Mouse (Mus musculus) MEL (cell line): ENCODE measurements around the gene Pfkfb4. TPM values are rescaled to one million over a fixed set of nuclear protein-coding genes. Genes with fewer than 3 reads are reported as not detected.
A peak's percentile ranks its signal among the peaks of the same experiment; 100 is the strongest.

Experiments
- DNase-seq: peaks from one replicate; pipeline ENCODE4 v3.0.0; 2011; ENCODE audit warnings: low read depth, low spot score
- H3K27ac ChIP-seq: 2 replicates; pipeline ENCODE4 v1.5.1; 2012; ENCODE audit warnings: low read depth, mild to moderate bottlenecking, control low read depth, low read length, moderate library complexity; ENCODE audit not compliant: control insufficient read depth
- H3K27me3 ChIP-seq, 2 experiments: fragments of 150-350 bp in 1 of 2; sonication (generic) in 1 of 2; 2 replicates each; pipeline ENCODE4 v1.6.1; 2012; ENCODE audit warnings: low read length in 2 of 2, mild to moderate bottlenecking in 2 of 2, improper control_type of control experiment in 1 of 2, moderate library complexity in 1 of 2; ENCODE audit not compliant: insufficient read depth in 2 of 2, control insufficient read depth in 1 of 2
- H3K36me3 ChIP-seq, 2 experiments: 2 replicates each; pipeline ENCODE4 v1.6.1; 2012 to 2014; ENCODE audit warnings: low read length in 2 of 2, improper control_type of control experiment in 1 of 2, inconsistent platforms in 1 of 2, mild to moderate bottlenecking in 1 of 2; ENCODE audit not compliant: insufficient read depth in 2 of 2, control insufficient read depth in 1 of 2
- H3K4me1 ChIP-seq, 2 experiments: fragments of 150-350 bp in 1 of 2; sonication (generic) in 1 of 2; 2 replicates each; pipeline ENCODE4 v1.6.1; 2012; ENCODE audit warnings: low read length in 2 of 2, improper control_type of control experiment in 1 of 2, mild to moderate bottlenecking in 1 of 2; ENCODE audit not compliant: insufficient read depth in 2 of 2, control insufficient read depth in 1 of 2
- H3K4me3 ChIP-seq, 2 experiments: fragments of 150-350 bp in 1 of 2; sonication (generic) in 1 of 2; 2 replicates each; pipeline ENCODE4 v1.5.1; 2012; ENCODE audit warnings: low read depth in 2 of 2, low read length in 2 of 2, mild to moderate bottlenecking in 2 of 2, moderate library complexity in 2 of 2, control low read depth in 1 of 2, improper control_type of control experiment in 1 of 2; ENCODE audit not compliant: control insufficient read depth in 1 of 2, insufficient read depth in 1 of 2
- H3K79me2 ChIP-seq: 2 replicates; pipeline ENCODE4 v1.6.1; 2012; ENCODE audit warnings: mild to moderate bottlenecking, low read length, moderate library complexity; ENCODE audit not compliant: control insufficient read depth, poor library complexity, insufficient read depth
- H3K9ac ChIP-seq: 2 replicates; pipeline ENCODE4 v1.6.1; 2012; ENCODE audit warnings: low read depth, mild to moderate bottlenecking, control low read depth, low read length, moderate library complexity; ENCODE audit not compliant: control insufficient read depth, poor library complexity, severe bottlenecking
- H3K9me3 ChIP-seq: fragments of 150-350 bp; sonication (generic); replicated peaks from 2 replicates; pipeline ENCODE4 v1.6.1; 2012; ENCODE audit warnings: mild to moderate bottlenecking, low read length, improper control_type of control experiment, moderate library complexity; ENCODE audit not compliant: insufficient read depth
- BHLHE40 ChIP-seq: IDR thresholded peaks from 2 replicates; pipeline ENCODE4 v1.6.1; 2012; ENCODE audit warnings: low read depth, mild to moderate bottlenecking, inconsistent platforms, low read length, improper control_type of control experiment, borderline replicate concordance
- CHD1 ChIP-seq: IDR thresholded peaks from 2 replicates; pipeline ENCODE4 v1.6.1; 2012; ENCODE audit warnings: low read depth, mild to moderate bottlenecking, inconsistent platforms, low read length, improper control_type of control experiment
- CHD2 ChIP-seq: IDR thresholded peaks from 2 replicates; pipeline ENCODE4 v1.6.1; 2011; ENCODE audit warnings: low read length, improper control_type of control experiment
- CTCF ChIP-seq, 3 experiments: IDR thresholded peaks in 2 of 3; conservative IDR thresholded peaks in 1 of 3; 2 replicates each; pipeline ENCODE4 v1.5.1; 2011 to 2012; ENCODE audit warnings: low read length in 3 of 3, low read depth in 2 of 3, mild to moderate bottlenecking in 2 of 3, improper control_type of control experiment in 1 of 3, inconsistent platforms in 1 of 3, mixed read lengths in 1 of 3, moderate library complexity in 1 of 3; ENCODE audit not compliant: control insufficient read depth in 1 of 3, insufficient read depth in 1 of 3, poor library complexity in 1 of 3, severe bottlenecking in 1 of 3
- E2F4 ChIP-seq: IDR thresholded peaks from 2 replicates; pipeline ENCODE4 v1.6.1; 2011; ENCODE audit warnings: low read depth, low read length, improper control_type of control experiment, borderline replicate concordance
- EP300 ChIP-seq, 2 experiments: IDR thresholded peaks; 2 replicates each; pipeline ENCODE4 v1.6.1; 2011; ENCODE audit warnings: improper control_type of control experiment in 2 of 2, low read length in 2 of 2, low read depth in 1 of 2, mild to moderate bottlenecking in 1 of 2
- ETS1 ChIP-seq: IDR thresholded peaks from 2 replicates; pipeline ENCODE4 v1.6.1; 2012; ENCODE audit warnings: low read depth, mild to moderate bottlenecking, inconsistent platforms, low read length, improper control_type of control experiment, moderate library complexity
- JUND ChIP-seq: IDR thresholded peaks from 2 replicates; pipeline ENCODE4 v1.6.1; 2011; ENCODE audit warnings: low read depth, mild to moderate bottlenecking, improper control_type of control experiment, low read length
- KAT2A ChIP-seq: conservative IDR thresholded peaks from 2 replicates; pipeline ENCODE4 v1.6.1; 2012; ENCODE audit warnings: low read depth, low read length, improper control_type of control experiment, inconsistent platforms
- MAX ChIP-seq: IDR thresholded peaks from 2 replicates; pipeline ENCODE4 v1.6.1; 2011; ENCODE audit warnings: low read length, improper control_type of control experiment
- MEF2A ChIP-seq: IDR thresholded peaks from 2 replicates; pipeline ENCODE4 v1.6.1; 2014; ENCODE audit warnings: low read depth, mild to moderate bottlenecking, inconsistent platforms, low read length, improper control_type of control experiment; ENCODE audit not compliant: poor library complexity, insufficient replicate concordance, severe bottlenecking; ENCODE audit errors: extremely low read depth
- MXI1 ChIP-seq: IDR thresholded peaks from 2 replicates; pipeline ENCODE4 v1.6.1; 2011; ENCODE audit warnings: mild to moderate bottlenecking, low read depth, low read length, improper control_type of control experiment
- MYB ChIP-seq: IDR thresholded peaks from 2 replicates; pipeline ENCODE4 v1.6.1; 2011; ENCODE audit warnings: mild to moderate bottlenecking, low read depth, low read length, improper control_type of control experiment
- MYC ChIP-seq: IDR thresholded peaks from 2 replicates; pipeline ENCODE4 v1.6.1; 2011; ENCODE audit warnings: low read depth, mild to moderate bottlenecking, low read length, improper control_type of control experiment, moderate library complexity
- NELFE ChIP-seq: IDR thresholded peaks from 2 replicates; pipeline ENCODE4 v1.6.1; 2011; ENCODE audit warnings: low read depth, low read length, improper control_type of control experiment
- NRF1 ChIP-seq: IDR thresholded peaks from 2 replicates; pipeline ENCODE4 v1.6.1; 2014; ENCODE audit warnings: low read depth, mild to moderate bottlenecking, inconsistent platforms, low read length, improper control_type of control experiment, moderate library complexity; ENCODE audit not compliant: poor library complexity, insufficient read depth, severe bottlenecking
- POLR2A ChIP-seq, 2 experiments: IDR thresholded peaks; 2 replicates each; pipeline ENCODE4 v1.6.1; 2011 to 2012; ENCODE audit warnings: low read length in 2 of 2, mild to moderate bottlenecking in 2 of 2, control low read depth in 1 of 2, improper control_type of control experiment in 1 of 2, low read depth in 1 of 2, moderate library complexity in 1 of 2; ENCODE audit not compliant: control insufficient read depth in 1 of 2, insufficient read depth in 1 of 2, poor library complexity in 1 of 2
- POLR2AphosphoS2 ChIP-seq: IDR thresholded peaks from 2 replicates; pipeline ENCODE4 v1.6.1; 2011; ENCODE audit warnings: low read length, improper control_type of control experiment
- POLR2AphosphoS5 ChIP-seq: IDR thresholded peaks from 2 replicates; pipeline ENCODE4 v1.6.1; 2012; ENCODE audit warnings: low read depth, borderline replicate concordance, mild to moderate bottlenecking, inconsistent platforms, low read length, moderate library complexity, mixed read lengths
- RCOR1 ChIP-seq: IDR thresholded peaks from 2 replicates; pipeline ENCODE4 v1.6.1; 2012; ENCODE audit warnings: low read depth, mild to moderate bottlenecking, inconsistent platforms, low read length, improper control_type of control experiment
- SIN3A ChIP-seq: IDR thresholded peaks from 2 replicates; pipeline ENCODE4 v1.6.1; 2012; ENCODE audit warnings: low read length, improper control_type of control experiment, inconsistent platforms
- SMC3 ChIP-seq: IDR thresholded peaks from 2 replicates; pipeline ENCODE4 v1.6.1; 2011; ENCODE audit warnings: low read depth, low read length, improper control_type of control experiment
- TBP ChIP-seq: IDR thresholded peaks from 2 replicates; pipeline ENCODE4 v1.8.0; 2011; ENCODE audit warnings: low read depth, low read length, improper control_type of control experiment
- TCF12 ChIP-seq: IDR thresholded peaks from 2 replicates; pipeline ENCODE4 v1.6.1; 2014; ENCODE audit warnings: low read depth, mild to moderate bottlenecking, inconsistent platforms, low read length, improper control_type of control experiment, moderate library complexity
- UBTF ChIP-seq: IDR thresholded peaks from 2 replicates; pipeline ENCODE4 v1.6.1; 2012; ENCODE audit warnings: low read depth, mild to moderate bottlenecking, inconsistent platforms, low read length, improper control_type of control experiment, moderate library complexity, borderline replicate concordance; ENCODE audit not compliant: insufficient read depth
- USF1 ChIP-seq: IDR thresholded peaks from 2 replicates; pipeline ENCODE4 v1.6.1; 2014; ENCODE audit warnings: low read depth, mild to moderate bottlenecking, inconsistent platforms, low read length, improper control_type of control experiment, moderate library complexity
- USF2 ChIP-seq, 2 experiments: IDR thresholded peaks; 2 replicates each; pipeline ENCODE4 v1.6.1; 2011 to 2012; ENCODE audit warnings: improper control_type of control experiment in 2 of 2, low read length in 2 of 2, borderline replicate concordance in 1 of 2, inconsistent platforms in 1 of 2, low read depth in 1 of 2, mild to moderate bottlenecking in 1 of 2; ENCODE audit not compliant: insufficient read depth in 1 of 2
- ZKSCAN1 ChIP-seq: IDR thresholded peaks from 2 replicates; pipeline ENCODE4 v1.6.1; 2012; ENCODE audit warnings: low read depth, mild to moderate bottlenecking, inconsistent platforms, low read length, improper control_type of control experiment, moderate library complexity
- ZMIZ1 ChIP-seq: IDR thresholded peaks from 2 replicates; pipeline ENCODE4 v1.6.1; 2012; ENCODE audit warnings: low read depth, mild to moderate bottlenecking, inconsistent platforms, low read length, improper control_type of control experiment, moderate library complexity
- ZNF384 ChIP-seq: IDR thresholded peaks from 2 replicates; pipeline ENCODE4 v1.6.1; 2012; ENCODE audit warnings: low read depth, mild to moderate bottlenecking, inconsistent platforms, low read length, improper control_type of control experiment
- polyA plus RNA-seq, 2 experiments: library from polyadenylated mRNA; stranded (reverse) in 1 of 2; unstranded in 1 of 2; fragments of >175 nt in 1 of 2; fragments of >200 nt in 1 of 2; gene quantifications; 2 replicates each; pipeline versions ENCODE4 v1.2.1 to v1.2.4; 2012; ENCODE audit warnings: low replicate concordance in 2 of 2, low read depth in 1 of 2; ENCODE audit not compliant: insufficient read length in 2 of 2, insufficient read depth in 1 of 2, missing spikeins in 1 of 2
- total RNA-seq: library from RNA; depleted of rRNA; stranded (reverse); fragments of 300-350 nt; gene quantifications from 2 replicates; pipeline ENCODE4 v1.2.3, GENCODE M21; 2012

Pfkfb4 gene
- total and polyA plus RNA-seq, 3 experiments = 3.2 to 6.4 TPM; not detected in 1

GRCm38 (mm10) chr9:109053851-109054250 lies 62.3 kb downstream of the Pfkfb4 start:
- H3K79me2 ChIP-seq = peaks cover 4% of the 10 kb centered on the region
- H3K36me3 ChIP-seq = peaks cover 0 to 26% of the 10 kb centered on the region in 2 experiments; a peak in 2 of 4 replicates
- no peak overlapping the region for H3K27ac ChIP-seq
- no peaks in the 10 kb centered on the region for H3K9me3 ChIP-seq
- DNase-seq = no peak
- no peak overlapping the region for H3K9ac ChIP-seq
- H3K4me1 ChIP-seq = peaks cover 5 to 31% of the 10 kb centered on the region in 2 experiments
- no peak for TF ChIP-seq UBTF
- TF ChIP-seq E2F4 = no peak
- no peak for TF ChIP-seq RCOR1
- TF ChIP-seq POLR2A (IDR thresholded peaks at IDR 0.05; ENCODE audit: control insufficient read depth in 1 of 2, insufficient read depth in 1 of 2, low read depth in 1 of 2, low read length in 2 of 2, poor library complexity in 1 of 2) = no peak
- TF ChIP-seq KAT2A = no peak
- H3K27me3 ChIP-seq = no peaks in the 10 kb centered on the region
- H3K4me3 ChIP-seq = no peak overlapping the region

- Histone ChIP-seq H3K4me1 (peaks cover 5 to 32% of the 10 kb centered on the region in 2 experiments), H3K9me3 (no peaks in the 10 kb centered on the region), H3K36me3 (peaks cover 0 to 26% of the 10 kb centered on the region in 2 experiments; a peak in 2 of 4 replicates), H3K27ac (peak overlapping the region; percentile 81), H3K79me2 (peaks cover 4% of the 10 kb centered on the region), H3K27me3 (no peaks in the 10 kb centered on the region), H3K4me3 (peak overlapping the region; percentile 35 to 57), H3K9ac (peak overlapping the region; percentile 74)
- peak; percentile 94 for DNase-seq
- peak; percentile 56; the same call in 1 of the 2 replicates for TF ChIP-seq NELFE
- no peak for TF ChIP-seq BHLHE40
- no peak for TF ChIP-seq JUND
- no peak for TF ChIP-seq MYB
- no peak for TF ChIP-seq POLR2AphosphoS2
- no peak for TF ChIP-seq ZMIZ1
- TF ChIP-seq E2F4 = no peak
- TF ChIP-seq ETS1 = peak; percentile 57; the same call in 1 of the 2 replicates
- no peak for TF ChIP-seq CHD2
- TF ChIP-seq KAT2A = no peak
- no peak for TF ChIP-seq SMC3
- TF ChIP-seq CTCF (IDR thresholded peaks at IDR 0.05 in 2 of 3, conservative IDR thresholded peaks at IDR 0.05 in 1 of 3; ENCODE audit: control insufficient read depth in 1 of 3, insufficient read depth in 1 of 3, low read depth in 2 of 3, low read length in 3 of 3, poor library complexity in 1 of 3, severe bottlenecking in 1 of 3) = no peak
- no peak for TF ChIP-seq USF1
- peak; percentile 74 for TF ChIP-seq TBP
- 0 out of 2 replicates have a peak, but pooled peaks have one; percentile 20 for TF ChIP-seq MXI1
- TF ChIP-seq ZNF384 = peak; percentile 83
- no peak for TF ChIP-seq MAX
- TF ChIP-seq USF2 (IDR thresholded peaks at IDR 0.05; ENCODE audit: borderline replicate concordance in 1 of 2, insufficient read depth in 1 of 2, low read depth in 1 of 2, low read length in 2 of 2) = no peak
- TF ChIP-seq TCF12 = peak; percentile 27; the same call in 1 of the 2 replicates
- TF ChIP-seq SIN3A = peak; percentile 98
- TF ChIP-seq MYC = no peak
- TF ChIP-seq CHD1 = no peak
- TF ChIP-seq POLR2AphosphoS5 = no peak
- no peak for TF ChIP-seq NRF1
- 0 out of 4 replicates have a peak, but pooled peaks of 1 of the 2 experiments have one; percentile 7 for TF ChIP-seq EP300 (IDR thresholded peaks at IDR 0.05; ENCODE audit: low read depth in 1 of 2, low read length in 2 of 2)
- TF ChIP-seq ZKSCAN1 = no peak
- peak in 1 of 2 experiments; percentile 83; a peak in 2 of 4 replicates for TF ChIP-seq POLR2A (IDR thresholded peaks at IDR 0.05; ENCODE audit: control insufficient read depth in 1 of 2, insufficient read depth in 1 of 2, low read depth in 1 of 2, low read length in 2 of 2, poor library complexity in 1 of 2)
- TF ChIP-seq MEF2A = no peak
These were observed 63.1 kb downstream of the Pfkfb4 start for GRCm38 (mm10) chr9:109054712-109055111.
